Mouse (Mus musculus) cerebellum, adult 9-10 months (tissue): ENCODE results near the gene Exoc4.

Experiments
- DNase-seq: peaks from one replicate; pipeline ENCODE4 v3.0.0; 2022

Exoc4 gene

DNA sequence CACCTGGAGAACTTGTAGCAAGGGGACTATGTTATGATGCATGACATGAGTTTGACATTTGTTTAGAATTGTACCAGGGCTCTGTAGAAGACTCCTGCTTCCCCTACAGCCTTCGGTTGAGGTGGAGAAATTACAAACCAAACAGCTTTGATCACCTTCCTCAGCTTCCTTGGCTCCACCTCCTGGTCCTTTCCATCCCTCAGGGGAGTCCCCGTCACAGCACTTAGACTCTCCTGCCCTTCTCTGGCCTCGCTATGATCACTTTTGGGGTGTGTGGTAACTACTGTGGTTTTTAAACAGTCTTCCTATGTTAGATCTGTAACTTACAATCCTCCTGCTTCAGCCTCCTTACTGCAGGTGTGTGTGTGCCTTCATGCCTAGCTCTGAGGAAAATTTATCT is 434.6 kb downstream of the Exoc4 start:
- DNase-seq, result no peak

- no peak for DNase-seq
Measured at GRCm38 (mm10) chr6:33685321-33685720, 436.4 kb downstream of the Exoc4 start.

GRCm38 (mm10) chr6:33690601-33691000 is 441.7 kb downstream of the Exoc4 start:
- DNase-seq, result no peak

DNA sequence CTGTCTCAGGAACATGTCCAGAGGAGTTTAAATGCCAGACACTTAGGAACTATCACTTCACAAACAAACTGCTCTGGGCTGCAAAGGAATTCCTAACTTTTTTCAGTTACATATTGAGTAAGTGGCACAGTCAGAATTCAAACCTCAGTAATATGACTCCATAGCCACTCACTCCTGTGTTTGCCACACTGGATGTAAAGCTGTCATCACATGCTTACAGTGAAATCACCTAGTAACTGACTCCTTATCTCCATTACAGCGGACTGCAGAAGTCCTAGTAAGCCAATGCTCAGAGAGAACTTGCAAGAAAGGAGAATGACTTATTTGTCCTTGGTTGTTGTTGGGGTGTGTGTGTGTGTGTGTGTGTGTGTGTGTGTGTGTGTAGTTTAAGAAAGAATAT is 448.1 kb downstream of the Exoc4 start:
- DNase-seq, result no peak

DNA sequence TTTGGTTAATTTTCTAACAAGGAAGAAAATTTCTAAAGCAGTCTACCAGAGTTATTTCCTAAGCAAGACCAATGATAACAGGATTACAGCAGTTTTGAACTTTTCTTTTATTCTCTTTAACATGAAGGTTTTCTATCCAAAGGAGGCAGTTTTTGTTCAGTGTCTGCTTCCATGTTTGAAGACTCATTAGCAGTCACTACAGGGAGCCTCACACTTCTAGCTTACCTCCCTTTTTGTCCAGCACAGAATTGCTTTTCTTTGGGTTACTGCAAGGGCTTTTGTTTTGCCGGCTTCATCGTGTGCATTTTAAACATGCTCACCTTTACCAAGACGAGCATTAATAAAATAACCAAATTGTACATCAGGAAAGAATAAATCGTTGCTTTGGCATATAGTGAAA is 460.0 kb downstream of the Exoc4 start:
- no peak for DNase-seq

GRCm38 (mm10) chr6:33709340-33709739 is 460.5 kb downstream of the Exoc4 start:
- DNase-seq, result no peak

- DNase-seq, result no peak
Measured at GRCm38 (mm10) chr6:33711742-33712141, 462.9 kb downstream of the Exoc4 start.

- no peak for DNase-seq
Measured at GRCm38 (mm10) chr6:33712540-33713118, 463.7 kb downstream of the Exoc4 start.

GRCm38 (mm10) chr6:33716254-33716965 is 467.5 kb downstream of the Exoc4 start:
- DNase-seq, result peak; percentile 29

DNA sequence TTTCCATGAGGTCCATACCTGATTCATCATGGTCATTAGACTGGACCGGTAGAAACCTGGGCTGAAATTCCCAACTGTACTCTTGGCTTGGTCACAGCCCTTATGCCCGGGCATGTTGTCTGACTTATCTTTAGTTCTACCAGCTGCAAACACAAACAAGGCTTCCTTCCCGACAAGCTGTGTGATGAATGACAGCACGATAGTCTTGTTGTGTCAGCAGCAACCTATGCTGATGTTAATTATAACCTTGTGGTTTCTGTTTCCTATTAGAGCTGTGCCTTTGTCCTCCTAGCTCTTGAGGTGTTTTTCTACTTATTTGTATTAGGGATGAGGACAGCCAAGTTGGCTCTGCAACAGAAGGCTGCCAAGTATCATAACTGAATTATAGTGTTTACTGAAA is 472.3 kb downstream of the Exoc4 start:
- no peak for DNase-seq

DNA sequence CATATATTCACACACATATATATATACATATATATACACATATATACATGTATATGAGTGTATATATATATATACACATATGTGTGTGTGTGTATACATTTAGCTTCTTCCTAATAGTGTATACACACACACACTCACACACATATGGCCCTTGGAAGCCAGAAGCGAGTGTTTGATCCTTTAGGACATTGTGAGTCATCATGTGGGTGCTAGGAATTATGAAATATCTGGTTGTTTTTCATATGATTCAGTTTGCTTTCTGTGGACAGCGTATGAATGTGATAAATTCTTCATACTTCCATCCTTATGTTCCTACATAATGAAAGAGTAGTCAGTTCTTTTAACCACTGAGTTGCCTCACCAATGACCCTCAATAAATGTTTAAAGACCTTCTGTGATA is 473.9 kb downstream of the Exoc4 start:
- no peak for DNase-seq

- DNase-seq, result no peak
Measured at GRCm38 (mm10) chr6:33724596-33724995, 475.7 kb downstream of the Exoc4 start.

DNA sequence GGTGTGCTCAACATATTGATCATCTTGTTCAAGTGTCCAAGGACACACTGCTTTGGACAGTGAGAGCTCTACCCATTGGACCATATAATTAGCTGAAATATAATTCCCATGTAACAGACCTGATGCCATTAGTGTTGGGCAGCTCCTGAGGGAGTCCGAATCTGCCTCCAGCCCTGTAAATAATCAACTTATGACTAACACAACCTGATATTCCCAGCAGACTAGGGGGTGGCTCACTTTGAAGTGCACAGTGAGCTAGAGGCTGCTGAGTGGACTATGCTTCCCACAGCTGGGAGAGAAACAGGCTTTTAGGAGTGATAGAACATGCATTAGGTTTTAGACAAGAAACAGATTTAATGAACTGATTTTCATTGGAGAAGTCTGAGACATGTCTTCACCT is 478.4 kb downstream of the Exoc4 start:
- no peak for DNase-seq

GRCm38 (mm10) chr6:33732214-33732613 is 483.3 kb downstream of the Exoc4 start:
- DNase-seq, result no peak

GRCm38 (mm10) chr6:33733602-33734001 is 484.7 kb downstream of the Exoc4 start:
- no peak for DNase-seq

DNA sequence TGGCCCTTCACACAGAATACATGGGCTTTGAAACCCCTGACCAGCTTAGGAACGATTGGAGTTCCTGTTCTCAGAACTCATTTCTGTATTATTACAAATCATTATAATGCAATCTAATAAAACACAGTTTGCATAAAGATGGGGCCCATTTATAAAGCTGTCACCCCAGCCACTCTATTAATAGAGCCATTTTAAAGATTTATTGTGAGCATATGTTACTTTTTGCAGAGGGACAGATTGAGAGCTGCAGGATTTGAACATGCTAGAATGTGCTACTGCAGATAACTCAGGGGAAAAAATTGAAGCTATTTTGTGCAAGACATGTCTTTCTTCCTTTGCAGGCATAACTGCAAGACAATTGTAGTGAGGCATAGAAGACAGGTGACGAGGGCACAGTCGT is 485.1 kb downstream of the Exoc4 start:
- no peak for DNase-seq

DNA sequence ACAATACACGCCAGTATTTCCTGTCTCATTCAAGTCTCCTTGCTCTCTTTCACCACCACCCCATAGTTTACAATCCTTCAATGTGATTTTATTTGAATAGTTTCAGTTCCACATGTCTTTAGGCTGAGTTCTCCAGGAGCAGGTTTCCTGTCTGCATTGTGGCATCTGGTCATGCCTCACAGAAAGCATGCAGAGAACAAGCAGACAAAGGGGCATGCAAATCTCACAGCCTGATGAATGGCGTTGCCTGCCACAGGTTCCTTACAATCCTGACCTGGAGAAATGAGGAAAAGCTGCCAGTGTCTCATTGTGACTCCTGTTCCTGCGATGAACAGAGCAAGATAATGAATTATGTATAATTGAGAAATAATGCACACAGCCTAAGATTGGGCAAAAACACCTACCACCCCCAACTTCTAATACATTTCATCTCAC is 490.0 kb downstream of the Exoc4 start:
- DNase-seq, result no peak

- DNase-seq, result no peak
Measured at GRCm38 (mm10) chr6:33739304-33739703, 490.4 kb downstream of the Exoc4 start.

GRCm38 (mm10) chr6:33755976-33756375 is 507.1 kb downstream of the Exoc4 start:
- DNase-seq, result no peak

- peak; percentile 85 for DNase-seq
Measured at GRCm38 (mm10) chr6:33761557-33761956, 512.7 kb downstream of the Exoc4 start.

GRCm38 (mm10) chr6:33763245-33763644 is 514.4 kb downstream of the Exoc4 start:
- DNase-seq, result peak; percentile 29

DNA sequence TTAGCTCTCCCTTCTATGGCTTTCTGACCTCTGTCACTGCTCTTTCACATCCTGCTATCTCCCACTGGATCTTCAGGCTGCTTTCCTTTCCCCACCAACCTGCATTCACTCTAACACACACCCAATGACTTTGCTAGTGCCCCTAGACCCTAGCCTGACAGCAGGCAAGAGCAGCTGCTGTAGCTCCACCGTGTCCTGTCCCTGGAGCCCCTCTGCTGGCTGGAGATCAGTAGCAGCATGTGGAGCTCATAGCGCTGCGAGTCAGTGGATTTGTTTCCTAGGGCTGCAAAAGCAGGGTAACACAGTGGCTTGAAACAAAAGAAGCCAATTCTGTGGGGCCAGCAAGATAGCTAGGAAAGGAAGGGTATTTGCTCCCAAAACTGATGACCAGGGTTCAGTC is 515.1 kb downstream of the Exoc4 start:
- peak; percentile 26 for DNase-seq

GRCm38 (mm10) chr6:33769251-33769650 is 520.4 kb downstream of the Exoc4 start:
- no peak for DNase-seq

GRCm38 (mm10) chr6:33770021-33770420 is 521.1 kb downstream of the Exoc4 start:
- no peak for DNase-seq
